In the genomic region with DNA sequence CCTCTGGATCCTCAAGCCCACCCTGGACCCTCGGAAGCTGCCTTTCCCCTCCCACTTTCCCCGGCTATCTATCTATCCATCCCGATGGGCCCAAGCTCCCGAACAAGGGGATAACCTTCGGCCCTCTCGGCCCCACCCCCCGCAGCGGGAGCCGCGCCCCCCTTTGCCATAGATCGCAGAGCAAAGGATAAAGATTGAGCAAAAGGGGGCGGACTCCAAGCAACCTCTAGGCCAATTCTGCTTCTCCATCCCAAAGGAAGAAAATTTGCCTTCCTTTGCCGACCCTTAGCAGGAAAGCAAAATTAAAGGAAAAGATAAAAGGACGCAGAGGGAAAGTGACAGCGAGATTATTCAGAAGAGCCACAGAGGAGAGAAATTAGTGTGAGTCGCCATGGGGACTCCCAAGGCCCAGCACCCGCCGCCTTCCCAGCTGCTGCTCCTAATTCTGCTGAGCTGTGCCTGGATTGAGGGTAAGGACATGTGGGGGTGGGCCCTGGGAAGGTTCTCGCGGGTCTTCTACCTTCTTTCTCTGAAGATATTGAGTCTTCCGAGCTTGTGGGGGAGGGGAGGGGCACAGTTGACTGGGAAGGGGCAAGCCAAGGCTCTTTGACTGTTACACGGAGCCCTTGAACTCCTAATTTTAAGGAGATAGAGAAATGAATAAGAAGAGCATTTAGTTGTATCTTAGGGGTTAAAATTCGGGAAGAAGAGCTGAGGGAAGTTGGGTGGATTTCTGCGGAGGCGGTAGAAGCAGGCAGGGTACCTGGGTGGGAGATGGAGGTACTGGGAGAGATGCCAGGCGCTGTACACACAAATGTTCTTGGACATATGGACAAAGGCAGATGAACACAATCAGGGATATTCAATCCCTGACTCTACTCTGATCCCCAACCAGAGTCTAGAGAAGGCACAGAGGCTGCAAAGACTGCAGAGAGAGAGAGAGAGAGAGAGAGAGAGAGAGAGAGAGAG, we compare ENCODE assay signal across 9 mouse cellular contexts. TPM values are rescaled to one million over a fixed set of nuclear protein-coding genes. Genes with fewer than 3 reads are reported as not detected.
A peak's percentile ranks its signal among the peaks of the same experiment; 100 is the strongest.
DNase-seq lines count a peak whose midpoint lies in the region; ATAC-seq and TF ChIP-seq lines count a peak whose summit lies in the region.
"Had no signal": no experiment of that assay in that cellular context is flagged by ENCODE, and none has a peak within 500 bp of the region (broad histone marks: within the 10 kb centered on the region; RNA-seq: fewer than 3 reads in every experiment).

No protein-coding gene starts in this region.

- no peak for ATAC-seq in kidney, postnatal 0 days (replicated peaks; ENCODE audit: low FRiP score, low read depth)
- ATAC-seq in intestine, embryonic 16.5 days: no peak
- no peak for ATAC-seq in CD4-positive, CD25-positive, alpha-beta regulatory T cell, adult 4 months

- H3K36me3 ChIP-seq in kidney, postnatal 0 days (ENCODE audit: insufficient read depth, low read length): no peaks in the 10 kb centered on the region
- H3K36me3 ChIP-seq in intestine, embryonic 16.5 days (ENCODE audit: control insufficient read depth, insufficient read depth, low read length): no peaks in the 10 kb centered on the region

- TF ChIP-seq POLR2A in cortical plate, adult 2 months (IDR thresholded peaks at IDR 0.05; ENCODE audit: extremely low read depth, insufficient read depth, low read length): 0 out of 2 replicates have a peak, but pooled peaks have one; percentile 12

- H3K27me3 ChIP-seq in kidney, postnatal 0 days (ENCODE audit: insufficient read depth, low read length): peaks cover 12% of the 10 kb centered on the region
- H3K27me3 ChIP-seq in intestine, embryonic 16.5 days (replicated peaks; ENCODE audit: control insufficient read depth, insufficient read depth, low read length): peaks cover 13% of the 10 kb centered on the region

- H3K4me1 ChIP-seq in kidney, postnatal 0 days (replicated peaks; ENCODE audit: insufficient read depth, low read length): peaks cover 10% of the 10 kb centered on the region; the same call in 1 of the 2 replicates
- H3K4me1 ChIP-seq in cortical plate, adult 2 months (ENCODE audit: control insufficient read depth, insufficient read depth, low read length): peaks cover 2% of the 10 kb centered on the region
- peaks cover 11% of the 10 kb centered on the region for H3K4me1 ChIP-seq in intestine, embryonic 16.5 days (ENCODE audit: control insufficient read depth, insufficient read depth, low read length)

- H3K4me3 ChIP-seq in kidney, postnatal 0 days (replicated peaks; ENCODE audit: low read depth, low read length): no peak overlapping the region
- peak overlapping the region; percentile 66 for H3K4me3 ChIP-seq in cortical plate, adult 2 months (ENCODE audit: insufficient read depth, low read length)
- H3K4me3 ChIP-seq in intestine, embryonic 16.5 days (ENCODE audit: low read length): peak overlapping the region; percentile 58

- DNase-seq in kidney, postnatal 0 days (ENCODE audit: low spot score): no peak
- no peak for DNase-seq in kidney, postnatal 4 days
- peak; percentile 33 for DNase-seq in retina, postnatal 1 day
- no peak for DNase-seq in lung, postnatal 10 days
- DNase-seq in gastrocnemius, postnatal 10 days: no peak

- no peaks in the 10 kb centered on the region for H3K9me3 ChIP-seq in kidney, postnatal 0 days (replicated peaks; ENCODE audit: low read length)
- H3K9me3 ChIP-seq in intestine, embryonic 16.5 days (ENCODE audit: control insufficient read depth, low read length): no peaks in the 10 kb centered on the region

- WGBS in kidney, postnatal 0 days: 6% methylated on average over 26 of the region's 26 CpGs
- WGBS in intestine, embryonic 16.5 days: 6% methylated on average over 26 of the region's 26 CpGs

- TF ChIP-seq CTCF in kidney, postnatal 0 days (IDR thresholded peaks at IDR 0.05; ENCODE audit: low read depth): no peak
- TF ChIP-seq CTCF in cortical plate, adult 2 months (IDR thresholded peaks at IDR 0.05; ENCODE audit: extremely low read depth, insufficient read depth, low read length): no peak

- H3K9ac ChIP-seq in kidney, postnatal 0 days (ENCODE audit: low read depth, low read length): no peak overlapping the region
- H3K9ac ChIP-seq in intestine, embryonic 16.5 days (ENCODE audit: low read depth, low read length): no peak overlapping the region

- H3K27ac ChIP-seq in kidney, postnatal 0 days: no peak overlapping the region
- peak overlapping the region; percentile 56 for H3K27ac ChIP-seq in cortical plate, adult 2 months (ENCODE audit: insufficient read depth, low read length)
- no peak overlapping the region for H3K27ac ChIP-seq in intestine, embryonic 16.5 days (ENCODE audit: low read length)
- H3K27ac ChIP-seq: macrophage had no signal

- H3K4me2 ChIP-seq in kidney, postnatal 0 days (ENCODE audit: low read length): peak overlapping the region; percentile 98; the same call in 1 of the 2 replicates
- H3K4me2 ChIP-seq in intestine, embryonic 16.5 days (ENCODE audit: low read depth, low read length): peak overlapping the region; percentile 100

RNA-seq across cellular contexts. Expression of a gene that starts 0.6 kb away (rescaled TPM):
- 1.2 and 1.7 TPM in 2 replicates for polyA plus RNA-seq in kidney, postnatal 0 days (2015; fragmentation: Nextera tagmentation; extraction: Ambion mirVana)
- 236 and 261 TPM in 2 replicates for polyA plus RNA-seq in cortical plate, adult 2 months (2012; rRNA removed)
- 1.5 and 1.7 TPM in 2 replicates for polyA plus RNA-seq in intestine, embryonic 16.5 days (2015; fragmentation: Nextera tagmentation; extraction: Ambion mirVana)
- polyA plus RNA-seq in CD4-positive, CD25-positive, alpha-beta regulatory T cell, adult 4 months (2017; shearing (Covaris generic)): 1 to 10 TPM; 1.5 to 1.8 TPM
- total RNA-seq in gastrocnemius, postnatal 10 days (2021): 10 to 100 TPM in 1 of 2 experiments, 1 to 10 TPM in 1; 5.9 to 10.5 TPM

RNA-seq across cellular contexts. Expression of a gene that starts 1.5 kb away (rescaled TPM):
- polyA plus RNA-seq in kidney, postnatal 0 days (2015; fragmentation: Nextera tagmentation; extraction: Ambion mirVana): 0.13 TPM in 1 of 2 replicates, not detected in the other
- polyA plus RNA-seq in cortical plate, adult 2 months (2012; rRNA removed): 55.7 and 63.8 TPM in 2 replicates
- 0.31 and 0.56 TPM in 2 replicates for polyA plus RNA-seq in intestine, embryonic 16.5 days (2015; fragmentation: Nextera tagmentation; extraction: Ambion mirVana)
- under 1 TPM; 0.48 to 0.51 TPM for polyA plus RNA-seq in CD4-positive, CD25-positive, alpha-beta regulatory T cell, adult 4 months (2017; shearing (Covaris generic))
- total RNA-seq in gastrocnemius, postnatal 10 days (2021): under 1 TPM in 1 of 2 experiments, not detected in 1; 0.35 TPM
- polyA plus RNA-seq: macrophage had no signal

RNA-seq across cellular contexts. Expression of a gene that starts 22.3 kb away (rescaled TPM):
- polyA plus RNA-seq in kidney, postnatal 0 days (2015; fragmentation: Nextera tagmentation; extraction: Ambion mirVana): 15.7 and 17.3 TPM in 2 replicates
- polyA plus RNA-seq in cortical plate, adult 2 months (2012; rRNA removed): 188 and 198 TPM in 2 replicates
- 10.9 and 11.2 TPM in 2 replicates for polyA plus RNA-seq in intestine, embryonic 16.5 days (2015; fragmentation: Nextera tagmentation; extraction: Ambion mirVana)
- 1 to 10 TPM; 5.5 to 8.9 TPM for polyA plus RNA-seq in CD4-positive, CD25-positive, alpha-beta regulatory T cell, adult 4 months (2017; shearing (Covaris generic))
- total RNA-seq in gastrocnemius, postnatal 10 days (2021): 1 to 10 TPM; 3.7 to 5.0 TPM

RNA-seq across cellular contexts. Expression of a gene that starts 24.8 kb away (rescaled TPM):
- polyA plus RNA-seq in kidney, postnatal 0 days (2015; fragmentation: Nextera tagmentation; extraction: Ambion mirVana): 118 and 120 TPM in 2 replicates
- polyA plus RNA-seq in cortical plate, adult 2 months (2012; rRNA removed): 252 and 253 TPM in 2 replicates
- 167 TPM in 2 replicates for polyA plus RNA-seq in intestine, embryonic 16.5 days (2015; fragmentation: Nextera tagmentation; extraction: Ambion mirVana)
- polyA plus RNA-seq in CD4-positive, CD25-positive, alpha-beta regulatory T cell, adult 4 months (2017; shearing (Covaris generic)): 100 to 1,000 TPM; 121 to 152 TPM
- total RNA-seq in gastrocnemius, postnatal 10 days (2021): 10 to 100 TPM; 38.3 to 39.9 TPM

RNA-seq across cellular contexts. Expression of a gene that starts 25.0 kb away (rescaled TPM):
- 1.6 and 2.8 TPM in 2 replicates for polyA plus RNA-seq in kidney, postnatal 0 days (2015; fragmentation: Nextera tagmentation; extraction: Ambion mirVana)
- 1.1 and 2.0 TPM in 2 replicates for polyA plus RNA-seq in cortical plate, adult 2 months (2012; rRNA removed)
- 1.3 and 1.6 TPM in 2 replicates for polyA plus RNA-seq in intestine, embryonic 16.5 days (2015; fragmentation: Nextera tagmentation; extraction: Ambion mirVana)
- polyA plus RNA-seq in CD4-positive, CD25-positive, alpha-beta regulatory T cell, adult 4 months (2017; shearing (Covaris generic)): 1 to 10 TPM in 1 of 2 experiments, under 1 TPM in 1; 0.32 to 1.1 TPM
- under 1 TPM; 0.42 to 0.45 TPM for total RNA-seq in gastrocnemius, postnatal 10 days (2021)

Comparison
In these comparisons a context has a peak if more than half of its experiments do, and no peak if none do; other contexts are left out.
1. RNA of a gene that starts 0.6 kb away (polyA plus RNA-seq): 236 to 261 TPM in cortical plate, adult 2 months; 1.5 to 1.8 TPM in CD4-positive, CD25-positive, alpha-beta regulatory T cell, adult 4 months, 1.2 to 1.7 TPM in kidney, postnatal 0 days and 1.5 to 1.7 TPM in intestine, embryonic 16.5 days; every median in the first group is over 10 times any median in the second.
2. RNA of a gene that starts 1.5 kb away (polyA plus RNA-seq): 55.7 to 63.8 TPM in cortical plate, adult 2 months; 0.31 to 0.56 TPM in intestine, embryonic 16.5 days, 0.48 to 0.51 TPM in CD4-positive, CD25-positive, alpha-beta regulatory T cell, adult 4 months and 0.13 TPM in kidney, postnatal 0 days; every median in the first group is over 10 times any median in the second.
3. RNA of a gene that starts 22.3 kb away (polyA plus RNA-seq): 188 to 198 TPM in cortical plate, adult 2 months; 15.7 to 17.3 TPM in kidney, postnatal 0 days, 10.9 to 11.2 TPM in intestine, embryonic 16.5 days and 5.5 to 8.9 TPM in CD4-positive, CD25-positive, alpha-beta regulatory T cell, adult 4 months; every median in the first group is over 10 times any median in the second.